Mouse (Mus musculus) limb, embryonic 14.5 days (tissue): ENCODE results near the gene Adamts1. TPM values are rescaled to one million over a fixed set of nuclear protein-coding genes. Genes with fewer than 3 reads are reported as not detected.
A peak's percentile ranks its signal among the peaks of the same experiment; 100 is the strongest.

Experiments used
- ATAC-seq: fragments of 200-750 bp; cut with Nextera tagmentation; 2 replicates; pipeline ENCODE4 v1.8.0; 2017; ENCODE audit warnings: low read depth, moderate number of reproducible peaks, moderate TSS enrichment; ENCODE audit not compliant: low FRiP score
- DNase-seq: peaks from one replicate; pipeline ENCODE4 v3.0.0-alpha.2; 2015; ENCODE audit warnings: low spot score
- H3K27ac ChIP-seq: fragments of 300-500 bp; sonication (generic); replicated peaks from 2 replicates; pipeline ENCODE4 v1.5.1; 2014; ENCODE audit warnings: low read depth, mild to moderate bottlenecking, low read length, moderate library complexity, mixed read lengths
- H3K27me3 ChIP-seq: fragments of 300-500 bp; sonication (generic); 2 replicates; pipeline ENCODE4 v1.6.1; 2014; ENCODE audit warnings: low read length, mixed read lengths; ENCODE audit not compliant: control insufficient read depth, insufficient read depth
- H3K36me3 ChIP-seq: fragments of 300-500 bp; sonication (generic); 2 replicates; pipeline ENCODE4 v1.6.1; 2014; ENCODE audit warnings: mild to moderate bottlenecking, low read length, moderate library complexity, mixed read lengths; ENCODE audit not compliant: control insufficient read depth, insufficient read depth
- H3K4me1 ChIP-seq: fragments of 300-500 bp; sonication (generic); 2 replicates; pipeline ENCODE4 v1.6.1; 2014; ENCODE audit warnings: antibody characterized with exemption, low read length, mixed read lengths; ENCODE audit not compliant: control insufficient read depth, insufficient read depth
- H3K4me2 ChIP-seq: fragments of 300-500 bp; sonication (generic); replicated peaks from 2 replicates; pipeline ENCODE4 v1.6.1; 2014; ENCODE audit warnings: low read depth, mild to moderate bottlenecking, low read length, moderate library complexity; ENCODE audit not compliant: severe bottlenecking
- H3K4me3 ChIP-seq: fragments of 300-500 bp; sonication (generic); replicated peaks from 2 replicates; pipeline ENCODE4 v1.5.1; 2014; ENCODE audit warnings: low read length
- H3K9ac ChIP-seq: fragments of 300-500 bp; sonication (generic); 2 replicates; pipeline ENCODE4 v1.6.1; 2014; ENCODE audit warnings: mild to moderate bottlenecking, low read depth, low read length, moderate library complexity; ENCODE audit not compliant: severe bottlenecking
- H3K9me3 ChIP-seq: fragments of 300-500 bp; sonication (generic); 2 replicates; pipeline ENCODE4 v1.6.1; 2016; ENCODE audit warnings: low read length; ENCODE audit not compliant: control insufficient read depth
- POLR2A ChIP-seq: fragments of 200-500 bp; IDR thresholded peaks from 2 replicates; pipeline ENCODE4 v1.8.0; 2012; ENCODE audit warnings: inconsistent platforms, mild to moderate bottlenecking, moderate library complexity, borderline replicate concordance; ENCODE audit not compliant: insufficient read depth, insufficient read length; ENCODE audit errors: extremely low read depth
- WGBS: fragments of 180-500 bp; shearing (Covaris S2); extraction: QIAGEN DNeasy Blood & Tissue Kit; methylation state at CpG from one replicate; pipeline ENCODE4 v1.1.7; 2014; 5-methylcytosine and 5-hydroxymethylcytosine counted together
- polyA plus RNA-seq, 2 experiments: library from polyadenylated mRNA; depleted of rRNA in 1 of 2; stranded (reverse) in 1 of 2; unstranded in 1 of 2; fragments of >200 nt; fragmentation: Nextera tagmentation in 1 of 2; extraction: Ambion mirVana in 1 of 2; gene quantifications; 2 replicates each; pipeline versions ENCODE4 v1.2.1 to v1.2.3; 2012 to 2014

The Adamts1 gene
- polyA plus RNA-seq (2012; rRNA removed) = 43.1 and 60.4 TPM in 2 replicates
- polyA plus RNA-seq (2014; fragmentation: Nextera tagmentation; extraction: Ambion mirVana) = 43.0 and 49.9 TPM in 2 replicates

DNA sequence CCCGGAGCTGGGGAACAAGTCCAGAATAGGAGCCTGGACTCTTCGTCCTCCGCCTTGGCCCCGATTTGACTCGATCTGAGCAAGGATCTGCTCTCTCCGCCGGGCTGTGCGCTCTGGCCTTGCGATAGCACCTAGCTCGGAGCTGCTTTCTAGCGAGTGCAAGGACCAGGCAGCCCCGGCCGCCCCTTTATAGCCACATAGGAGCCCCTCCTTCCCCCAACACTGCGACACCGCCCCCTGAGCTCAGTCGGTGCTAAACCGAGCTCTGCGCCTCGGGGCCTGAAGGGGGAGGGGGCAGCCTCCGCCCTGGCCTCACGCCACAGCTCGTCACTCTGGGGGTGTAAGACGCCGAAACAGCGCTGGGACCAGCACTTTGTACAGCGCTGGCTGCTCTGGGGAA lies at the start of gene Adamts1:
TSS of gene Adamts1 (minus strand) at position 160 of the 400 bp plus-strand sequence.
- Histone ChIP-seq H3K9me3 (no peaks in the 10 kb centered on the region), H3K9ac (peak within 1 kb of the TSS; percentile 84), H3K27me3 (no peaks in the 10 kb centered on the region), H3K36me3 (peaks cover 22% of the 10 kb centered on the region), H3K4me2 (peak within 1 kb of the TSS; percentile 84), H3K4me1 (peaks cover 17% of the 10 kb centered on the region), H3K4me3 (peak within 1 kb of the TSS; percentile 83), H3K27ac (peak within 1 kb of the TSS; percentile 79)
- ATAC-seq (peak; percentile 89), DNase-seq (peak; percentile 94)
- TF ChIP-seq POLR2A = peak; percentile 100
- 1% methylated on average over 26 of the region's 26 CpGs for WGBS

DNA sequence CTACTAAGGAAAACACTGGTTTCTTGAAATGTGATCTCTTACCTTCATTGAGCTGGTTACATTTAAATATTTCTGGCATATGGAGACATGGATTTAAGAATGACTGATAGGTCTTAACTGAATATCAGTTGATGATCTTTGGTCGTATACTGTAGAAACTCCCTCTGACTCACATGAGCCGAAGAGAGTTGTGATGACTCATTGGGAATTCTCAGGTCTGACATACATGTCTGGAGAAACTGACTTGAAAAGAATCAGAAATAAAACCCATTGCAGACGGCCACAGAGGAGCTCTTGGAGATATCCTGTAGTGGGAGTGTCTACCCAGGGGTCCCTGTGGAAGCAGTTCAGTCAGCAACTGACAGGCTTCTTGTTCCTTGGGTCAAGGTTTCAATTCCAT lies 24.2 kb upstream of the Adamts1 start:
- H3K4me1 ChIP-seq = no peaks in the 10 kb centered on the region
- H3K27me3 ChIP-seq = no peaks in the 10 kb centered on the region
- no peaks in the 10 kb centered on the region for H3K36me3 ChIP-seq
- no peak overlapping the region for H3K4me3 ChIP-seq
- no peak overlapping the region for H3K9ac ChIP-seq
- WGBS = 79% methylated on average over 3 of the region's 3 CpGs
- no peak overlapping the region for H3K4me2 ChIP-seq
- no peak overlapping the region for H3K27ac ChIP-seq
- DNase-seq = no peak
- no peaks in the 10 kb centered on the region for H3K9me3 ChIP-seq
- ATAC-seq = no peak
- TF ChIP-seq POLR2A = no peak

DNA sequence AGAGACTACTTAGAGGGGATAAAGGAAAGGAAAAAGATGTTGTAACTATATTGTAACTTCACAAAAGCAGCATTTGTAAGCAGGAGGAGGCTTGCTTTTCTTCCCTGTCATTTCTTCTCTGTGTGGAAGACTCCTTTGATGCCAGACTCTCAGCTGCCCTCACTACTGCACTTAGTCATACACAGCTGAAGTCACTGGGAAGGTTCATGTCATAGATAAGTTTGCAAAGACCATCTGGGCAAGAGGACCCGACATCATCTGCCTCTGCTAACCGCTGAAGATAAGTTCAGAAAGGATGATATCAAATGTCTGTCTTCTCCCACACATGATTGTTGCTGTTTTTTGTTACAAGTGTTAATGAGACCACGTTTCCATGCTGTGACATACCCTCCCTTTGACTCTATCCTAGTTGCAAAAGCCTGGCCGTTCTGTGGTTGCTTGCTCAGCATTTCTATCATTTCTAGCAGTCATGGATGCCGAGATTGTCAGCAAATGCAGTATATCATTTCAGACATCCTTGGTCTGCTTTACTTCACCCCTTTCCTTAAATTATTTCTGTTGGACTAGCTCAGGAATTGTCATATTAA lies 19.5 kb upstream of the Adamts1 start:
- no peak for DNase-seq
- no peak for ATAC-seq
- no peaks in the 10 kb centered on the region for H3K36me3 ChIP-seq
- WGBS = 85% methylated on average over 5 of the region's 5 CpGs
- no peak overlapping the region for H3K4me2 ChIP-seq
- no peaks in the 10 kb centered on the region for H3K27me3 ChIP-seq
- H3K9ac ChIP-seq = no peak overlapping the region
- H3K4me1 ChIP-seq = no peaks in the 10 kb centered on the region
- H3K4me3 ChIP-seq = no peak overlapping the region
- no peak overlapping the region for H3K27ac ChIP-seq
- H3K9me3 ChIP-seq = no peaks in the 10 kb centered on the region
- no peak for TF ChIP-seq POLR2A

DNA sequence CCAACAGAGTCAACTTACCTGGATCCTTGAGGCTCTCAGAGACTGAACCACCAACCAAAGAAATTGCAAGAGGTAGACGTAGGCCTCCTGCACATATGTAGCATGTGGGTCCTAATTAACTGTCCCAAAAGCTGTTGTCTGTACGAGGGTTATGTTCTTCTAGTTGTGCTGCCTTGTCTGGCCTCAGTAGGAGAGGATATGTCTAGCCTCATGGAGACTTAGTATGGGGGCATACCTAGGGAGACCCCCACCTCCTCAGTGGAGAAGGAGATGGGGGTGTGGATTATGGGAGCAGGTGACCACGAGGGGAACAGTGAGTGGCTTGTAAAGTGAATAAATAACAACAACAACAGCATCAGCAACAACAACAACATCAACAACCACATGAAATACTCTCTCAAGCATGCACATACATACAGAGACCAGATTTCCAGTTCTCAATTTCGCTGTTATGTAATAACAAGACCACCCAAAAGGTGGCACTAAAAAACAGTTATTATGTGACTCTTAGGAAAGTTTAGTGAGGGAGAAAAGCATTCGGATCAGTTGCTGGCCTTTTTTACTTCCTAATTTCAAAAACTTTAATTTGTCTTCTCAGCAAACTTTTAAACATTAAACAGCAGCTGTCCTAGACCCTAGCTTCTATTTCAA lies 17.0 kb upstream of the Adamts1 start:
- H3K4me1 ChIP-seq = no peaks in the 10 kb centered on the region
- H3K9me3 ChIP-seq = no peaks in the 10 kb centered on the region
- ATAC-seq = peak; percentile 63
- DNase-seq = peak; percentile 83
- TF ChIP-seq POLR2A = no peak
- 43% methylated on average over 5 of the region's 5 CpGs for WGBS
- no peak overlapping the region for H3K4me3 ChIP-seq
- no peak overlapping the region for H3K27ac ChIP-seq
- no peaks in the 10 kb centered on the region for H3K27me3 ChIP-seq
- no peaks in the 10 kb centered on the region for H3K36me3 ChIP-seq
- no peak overlapping the region for H3K9ac ChIP-seq
- H3K4me2 ChIP-seq = no peak overlapping the region

DNA sequence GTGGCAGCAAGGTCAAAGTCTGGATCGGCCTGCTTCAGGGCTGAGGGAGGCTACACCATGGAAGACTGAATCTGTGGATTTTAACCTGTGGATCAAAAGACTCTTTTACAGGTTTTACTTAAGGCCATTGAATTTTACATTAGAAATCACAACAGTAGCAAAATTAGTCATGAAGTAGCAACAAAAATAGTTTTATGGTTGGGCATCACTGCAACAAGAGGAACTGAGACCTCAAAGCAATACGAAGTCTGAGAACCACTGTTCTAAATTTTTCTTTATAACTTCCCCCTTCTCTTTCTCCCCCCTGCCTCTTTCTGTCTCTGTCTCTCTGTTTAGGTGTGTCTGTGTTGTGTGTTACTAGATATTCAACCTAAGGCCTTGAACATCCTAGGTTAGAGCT lies 11.2 kb upstream of the Adamts1 start:
- Histone ChIP-seq H3K4me1 (no peaks in the 10 kb centered on the region), H3K27ac (no peak overlapping the region), H3K4me2 (no peak overlapping the region), H3K27me3 (no peaks in the 10 kb centered on the region), H3K9ac (no peak overlapping the region), H3K9me3 (no peaks in the 10 kb centered on the region), H3K4me3 (no peak overlapping the region), H3K36me3 (no peaks in the 10 kb centered on the region)
- TF ChIP-seq POLR2A = no peak
- ATAC-seq (no peak), DNase-seq (no peak)
- WGBS = 90% methylated on average over 2 of the region's 2 CpGs

DNA sequence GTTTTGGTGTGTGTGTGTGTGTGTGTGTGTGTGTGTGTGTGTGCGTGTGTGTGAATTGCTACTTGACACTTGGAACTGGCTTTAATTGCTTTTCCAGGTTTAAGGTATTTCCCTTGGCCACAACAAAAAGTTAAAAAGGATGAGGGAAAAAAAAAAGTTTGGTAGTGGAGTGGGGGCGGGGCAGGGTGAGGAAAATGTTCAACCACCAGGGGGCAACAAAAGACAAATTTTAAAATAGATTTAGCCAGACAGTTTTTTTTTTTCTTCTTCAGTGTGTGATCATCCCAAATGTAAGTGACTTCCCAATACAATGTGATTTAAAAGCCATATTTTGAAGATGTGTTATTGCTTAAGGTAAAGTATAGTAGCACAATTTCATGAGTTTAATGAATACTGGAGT lies 4.7 kb upstream of the Adamts1 start:
- no peaks in the 10 kb centered on the region for H3K36me3 ChIP-seq
- 4% methylated on average over 2 of the region's 2 CpGs for WGBS
- H3K4me3 ChIP-seq = no peak overlapping the region
- H3K4me1 ChIP-seq = peaks cover 4% of the 10 kb centered on the region; the same call in 1 of the 2 replicates
- H3K4me2 ChIP-seq = peak overlapping the region; percentile 25; the same call in 1 of the 2 replicates
- H3K27me3 ChIP-seq = no peaks in the 10 kb centered on the region
- no peak overlapping the region for H3K9ac ChIP-seq
- DNase-seq = peak; percentile 76
- H3K9me3 ChIP-seq = no peaks in the 10 kb centered on the region
- no peak for ATAC-seq
- no peak for TF ChIP-seq POLR2A
- H3K27ac ChIP-seq = no peak overlapping the region
